Mouse (Mus musculus) megakaryocyte, embryonic 14.5 days (primary cell): ENCODE measurements around the gene Olfr545.

Experiments
- FLI1 ChIP-seq: IDR thresholded peaks from 2 replicates; pipeline ENCODE4 v1.6.1; 2012; ENCODE audit warnings: low read length, inconsistent platforms, mixed read lengths
- GATA1 ChIP-seq: IDR thresholded peaks from 3 replicates; pipeline ENCODE4 v1.6.1; 2012; ENCODE audit warnings: mixed read lengths, low read length, inconsistent platforms, borderline replicate concordance

- no peak for TF ChIP-seq GATA1
- TF ChIP-seq FLI1 = no peak
Measured at GRCm38 (mm10) chr7:102483665-102484064, 15.7 kb downstream of the Olfr545 start.
